Mouse (Mus musculus) intestine, postnatal 0 days (tissue): ENCODE results near the gene Blvrb. TPM values are rescaled to one million over a fixed set of nuclear protein-coding genes. Genes with fewer than 3 reads are reported as not detected.

Source experiments
- ATAC-seq: fragments of 200-750 bp; cut with Nextera tagmentation; 2 replicates; pipeline ENCODE4 v1.8.0; 2017; ENCODE audit warnings: mild to moderate bottlenecking, moderate TSS enrichment, moderate library complexity
- H3K27ac ChIP-seq: fragments of 300-500 bp; sonication (generic); 2 replicates; pipeline ENCODE4 v1.5.1; 2014; ENCODE audit warnings: mild to moderate bottlenecking, low read depth, low read length, moderate library complexity
- H3K27me3 ChIP-seq: fragments of 300-500 bp; sonication (generic); replicated peaks from 2 replicates; pipeline ENCODE4 v1.6.1; 2014; ENCODE audit warnings: low read length, mixed read lengths; ENCODE audit not compliant: control insufficient read depth, insufficient read depth
- H3K36me3 ChIP-seq: fragments of 300-500 bp; sonication (generic); 2 replicates; pipeline ENCODE4 v1.6.1; 2014; ENCODE audit warnings: mild to moderate bottlenecking, moderate library complexity; ENCODE audit not compliant: control insufficient read depth, insufficient read depth
- H3K4me1 ChIP-seq: fragments of 300-500 bp; sonication (generic); replicated peaks from 2 replicates; pipeline ENCODE4 v1.6.1; 2014; ENCODE audit warnings: antibody characterized with exemption, low read length, mixed read lengths; ENCODE audit not compliant: control insufficient read depth, insufficient read depth
- H3K4me2 ChIP-seq: fragments of 300-500 bp; sonication (generic); replicated peaks from 2 replicates; pipeline ENCODE4 v1.6.1; 2014; ENCODE audit warnings: low read depth, mild to moderate bottlenecking, moderate library complexity
- H3K4me3 ChIP-seq: fragments of 300-500 bp; sonication (generic); 2 replicates; pipeline ENCODE4 v1.5.1; 2014; ENCODE audit warnings: low read depth, low read length
- H3K9ac ChIP-seq: fragments of 300-500 bp; sonication (generic); 2 replicates; pipeline ENCODE4 v1.6.1; 2014; ENCODE audit warnings: mild to moderate bottlenecking, low read depth, low read length
- H3K9me3 ChIP-seq: fragments of 300-500 bp; sonication (generic); 2 replicates; pipeline ENCODE4 v1.6.1; 2016; ENCODE audit warnings: mixed run types; ENCODE audit not compliant: control insufficient read depth
- CTCF ChIP-seq: sonication (generic); IDR thresholded peaks from 2 replicates; pipeline ENCODE4 v1.5.1; 2016; ENCODE audit warnings: low read depth, mild to moderate bottlenecking, control low read depth, antibody characterized with exemption, moderate library complexity
- WGBS: fragments of 180-500 bp; shearing (Covaris S2); extraction: QIAGEN DNeasy Blood & Tissue Kit; methylation state at CpG from one replicate; pipeline ENCODE4 v1.1.7; 2014; 5-methylcytosine and 5-hydroxymethylcytosine counted together
- polyA plus RNA-seq: library from polyadenylated mRNA; unstranded; fragments of >200 nt; fragmentation: Nextera tagmentation; extraction: Ambion mirVana; gene quantifications from 2 replicates; pipeline ENCODE4 v1.2.1, GENCODE M21; 2015

Blvrb gene
- polyA plus RNA-seq, 1 experiment from 2014 or later, result 60.4 TPM

DNA sequence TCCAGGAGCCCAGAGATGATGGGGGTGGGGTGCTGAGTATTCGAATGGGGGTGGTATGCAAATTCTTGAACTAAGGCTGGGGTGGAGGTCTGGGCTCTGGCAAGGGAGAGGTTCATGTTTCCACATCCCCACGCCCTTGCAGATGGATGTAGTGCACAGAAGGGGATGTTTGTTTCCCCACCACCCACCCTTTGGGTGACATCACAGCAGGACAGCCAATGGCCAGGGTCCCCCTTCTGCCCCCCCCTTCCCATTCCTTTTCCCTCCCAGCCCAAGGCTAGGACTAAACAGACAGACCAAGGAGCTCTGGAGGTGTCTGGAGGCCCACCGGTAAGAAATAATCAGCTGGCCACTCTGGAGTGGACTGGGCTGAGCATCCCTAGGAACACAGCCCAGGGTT lies 51.3 kb downstream of the Blvrb start, which contains the start of gene Prx:
Prx (plus strand) TSS at position 289 of the 400 bp plus-strand sequence.
- no peak for TF ChIP-seq CTCF
- H3K9ac ChIP-seq, result no peak within 1 kb of the TSS
- H3K36me3 ChIP-seq, result no peaks in the 10 kb centered on the region
- 52% methylated on average over 3 of the region's 3 CpGs for WGBS
- no peak within 1 kb of the TSS for H3K4me3 ChIP-seq
- H3K4me1 ChIP-seq, result peaks cover 8% of the 10 kb centered on the region; the same call in 1 of the 2 replicates
- no peak for ATAC-seq
- no peaks in the 10 kb centered on the region for H3K9me3 ChIP-seq
- H3K27ac ChIP-seq, result no peak within 1 kb of the TSS
- no peaks in the 10 kb centered on the region for H3K27me3 ChIP-seq
- H3K4me2 ChIP-seq, result no peak within 1 kb of the TSS

DNA sequence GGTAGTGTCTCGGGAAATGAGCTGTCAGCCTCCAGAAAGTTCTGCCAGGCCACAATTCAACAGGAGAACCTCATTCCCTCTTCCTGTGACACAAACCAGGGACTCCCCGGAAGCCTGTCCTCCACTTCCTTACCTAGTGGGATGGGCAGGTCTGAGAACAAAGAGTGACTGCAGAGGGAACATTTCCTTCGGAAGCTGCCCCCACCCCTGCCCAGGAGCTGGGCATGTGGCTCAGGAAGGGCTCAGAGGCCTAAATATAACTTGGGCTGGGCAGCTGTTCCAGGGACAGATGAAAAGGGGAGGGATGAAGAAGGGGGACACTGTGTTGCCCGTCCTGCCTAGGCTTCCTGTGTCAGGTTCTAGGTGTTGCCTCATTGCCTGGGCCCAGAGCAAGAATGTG lies 53.8 kb downstream of the Blvrb start:
- no peaks in the 10 kb centered on the region for H3K9me3 ChIP-seq
- TF ChIP-seq CTCF, result no peak
- no peaks in the 10 kb centered on the region for H3K36me3 ChIP-seq
- no peaks in the 10 kb centered on the region for H3K27me3 ChIP-seq
- no peak for ATAC-seq
- WGBS, result 43% methylated on average over 4 of the region's 4 CpGs
- no peak overlapping the region for H3K4me2 ChIP-seq
- no peak overlapping the region for H3K9ac ChIP-seq
- H3K27ac ChIP-seq, result 0 out of 2 replicates have a peak overlapping the region, but pooled peaks have one; percentile 2
- peaks cover 8% of the 10 kb centered on the region; the same call in 1 of the 2 replicates for H3K4me1 ChIP-seq
- H3K4me3 ChIP-seq, result no peak overlapping the region

DNA sequence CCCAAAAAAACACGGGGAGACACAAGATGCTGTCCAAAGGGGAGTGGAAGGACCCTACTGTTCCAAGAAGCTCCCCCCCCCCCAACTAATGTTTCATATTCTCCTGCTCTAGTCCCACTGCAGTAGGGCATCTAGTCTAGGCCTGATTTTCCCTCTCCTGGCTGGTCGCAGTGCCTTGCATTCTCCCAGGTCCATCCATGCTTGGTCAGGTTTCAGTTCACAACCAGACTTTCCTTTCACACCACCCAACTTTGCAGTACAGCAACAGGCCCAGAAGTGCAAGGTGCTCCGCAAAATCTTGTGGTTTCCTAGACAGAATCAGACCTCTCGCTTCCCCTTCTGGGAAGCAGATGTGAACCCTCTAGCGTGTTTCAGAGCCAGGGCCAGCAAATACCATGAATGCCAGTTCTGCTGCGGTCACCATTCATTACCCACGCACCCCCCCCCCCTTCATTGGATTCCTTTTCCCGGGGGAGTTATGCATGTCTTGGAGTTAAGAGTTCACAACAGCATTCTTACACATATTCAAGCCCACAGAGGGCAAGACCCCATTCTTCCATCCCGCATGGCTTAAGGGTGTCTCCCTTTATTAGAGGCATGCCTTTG lies 59.1 kb downstream of the Blvrb start:
- H3K4me3 ChIP-seq, result peak overlapping the region; percentile 62
- H3K27ac ChIP-seq, result no peak overlapping the region
- H3K36me3 ChIP-seq, result no peaks in the 10 kb centered on the region
- peak overlapping the region; percentile 89 for H3K4me2 ChIP-seq
- peak overlapping the region; percentile 67; the same call in 1 of the 2 replicates for H3K9ac ChIP-seq
- no peak for ATAC-seq
- H3K9me3 ChIP-seq, result no peaks in the 10 kb centered on the region
- H3K27me3 ChIP-seq, result no peaks in the 10 kb centered on the region
- H3K4me1 ChIP-seq, result peaks cover 4% of the 10 kb centered on the region; the same call in 1 of the 2 replicates
- WGBS, result 47% methylated on average over 9 of the region's 9 CpGs
- no peak for TF ChIP-seq CTCF

DNA sequence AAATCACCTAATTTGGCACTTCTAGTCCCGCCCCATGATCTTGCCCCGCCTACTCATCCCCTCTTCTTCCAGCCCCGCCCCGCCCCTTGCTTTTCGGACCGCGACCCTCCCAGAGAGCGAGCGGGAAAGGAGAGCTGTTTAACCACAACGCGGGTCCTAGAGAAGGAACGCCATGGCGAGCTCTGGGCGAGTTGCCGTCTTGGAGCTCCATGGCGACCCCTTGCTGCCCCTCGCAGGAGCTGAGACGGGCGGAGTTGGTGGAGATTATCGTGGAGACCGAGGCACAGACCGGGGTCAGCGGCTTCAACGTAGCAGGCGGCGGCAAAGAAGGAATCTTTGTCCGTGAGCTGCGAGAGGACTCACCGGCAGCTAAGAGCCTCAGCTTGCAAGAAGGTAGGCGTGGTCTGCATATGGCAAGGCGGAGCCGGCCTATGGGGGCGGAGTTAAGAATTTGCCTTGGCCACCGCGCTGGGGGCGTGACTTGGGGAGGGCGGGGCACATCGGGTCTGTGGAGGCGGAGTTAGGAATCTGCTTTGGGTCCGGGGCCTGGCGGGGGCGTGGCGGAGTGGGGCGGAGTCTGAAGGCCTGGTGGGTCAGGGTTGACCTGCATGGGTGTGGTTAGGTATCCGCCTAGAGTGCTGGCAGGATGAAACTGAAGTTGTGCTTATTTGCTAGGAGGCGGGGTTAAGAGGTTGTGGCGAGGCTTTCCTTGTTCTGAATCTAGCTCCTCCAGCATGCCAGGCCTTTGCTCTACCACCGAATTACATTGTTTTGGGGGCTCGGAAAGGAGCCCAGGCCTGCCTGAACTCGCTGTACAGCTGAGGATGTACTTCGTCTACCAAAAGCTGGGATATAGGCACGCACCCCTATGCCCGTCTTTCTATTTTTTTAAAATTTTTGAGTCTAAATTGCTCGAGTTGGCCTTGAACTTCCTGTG lies 60.2 kb downstream of the Blvrb start:
- peak; percentile 56 for TF ChIP-seq CTCF
- Histone ChIP-seq H3K9me3 (no peaks in the 10 kb centered on the region), H3K4me2 (peak overlapping the region; percentile 89), H3K27me3 (no peaks in the 10 kb centered on the region), H3K4me1 (peaks cover 2% of the 10 kb centered on the region; the same call in 1 of the 2 replicates), H3K9ac (peak overlapping the region; percentile 67), H3K27ac (peak overlapping the region; percentile 98), H3K36me3 (no peaks in the 10 kb centered on the region), H3K4me3 (peak overlapping the region; percentile 62)
- peak; percentile 95 for ATAC-seq
- WGBS, result under 1% methylated on average over 54 of the region's 54 CpGs

DNA sequence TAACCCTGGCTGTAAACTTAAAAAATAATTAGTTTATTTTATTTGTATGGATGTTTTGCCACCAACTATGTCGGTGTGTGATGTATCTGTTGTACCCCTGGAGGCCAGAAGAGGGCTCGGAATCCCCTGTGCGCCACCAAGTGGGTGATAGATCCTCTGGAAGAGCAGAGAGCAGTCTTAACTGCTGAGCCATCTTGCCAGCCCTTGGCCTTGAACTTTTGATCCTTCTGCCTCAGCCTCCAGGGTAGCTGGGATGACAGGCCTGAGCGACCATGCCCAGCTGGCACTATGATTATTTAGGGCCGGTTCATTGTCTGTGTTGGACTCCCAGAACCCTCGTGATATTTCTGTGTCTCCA lies 60.8 kb downstream of the Blvrb start:
- peak; percentile 72 for ATAC-seq
- peak overlapping the region; percentile 48 for H3K9ac ChIP-seq

DNA sequence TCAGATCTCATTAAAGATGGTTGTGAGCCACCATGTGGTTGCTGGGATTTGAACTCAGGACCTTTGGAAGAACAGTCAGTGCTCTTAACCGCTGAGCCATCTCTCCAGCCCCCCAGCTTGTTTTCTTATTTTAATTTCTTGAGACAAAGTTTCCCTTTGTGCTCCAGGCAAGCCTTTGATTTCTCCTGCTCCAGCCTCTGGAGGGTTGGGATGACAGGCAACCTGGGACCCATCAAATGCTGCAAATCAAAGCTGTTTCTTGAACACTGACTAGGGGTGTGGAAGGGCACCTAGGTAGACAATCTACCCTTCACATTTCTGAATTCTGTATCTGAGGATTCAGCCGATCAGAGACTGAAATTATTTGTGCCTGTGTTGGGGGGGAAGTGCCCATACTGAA lies 63.0 kb downstream of the Blvrb start:
- H3K36me3 ChIP-seq, result no peaks in the 10 kb centered on the region
- H3K27ac ChIP-seq, result no peak overlapping the region
- H3K27me3 ChIP-seq, result no peaks in the 10 kb centered on the region
- no peak for ATAC-seq
- H3K4me1 ChIP-seq, result no peaks in the 10 kb centered on the region
- no peak overlapping the region for H3K4me2 ChIP-seq
- no peaks in the 10 kb centered on the region for H3K9me3 ChIP-seq
- no peak overlapping the region for H3K9ac ChIP-seq
- no peak overlapping the region for H3K4me3 ChIP-seq
- 95% methylated on average over 2 of the region's 2 CpGs for WGBS
- TF ChIP-seq CTCF, result no peak

More for the DNA sequence above, 60.8 kb downstream of the Blvrb start:
- peak; percentile 88 for TF ChIP-seq CTCF
- H3K9me3 ChIP-seq, result no peaks in the 10 kb centered on the region
- H3K4me3 ChIP-seq, result peak overlapping the region; percentile 62
- no peaks in the 10 kb centered on the region for H3K4me1 ChIP-seq
- H3K4me2 ChIP-seq, result peak overlapping the region; percentile 89
- no peaks in the 10 kb centered on the region for H3K27me3 ChIP-seq
- WGBS, result 14% methylated on average over 6 of the region's 6 CpGs
- no peaks in the 10 kb centered on the region for H3K36me3 ChIP-seq
- peak overlapping the region; percentile 98 for H3K27ac ChIP-seq
